Mouse (Mus musculus): ENCODE data around the gene Akr1b10.
"Not testable (repeated sequence)": the region's sequence is repeated elsewhere in the genome, so short reads cannot be mapped to it uniquely, and the experiment has no call there.

Gene Akr1b10

GRCm38 (mm10) chr6:34373841-34374240 is 10.2 kb upstream of the Akr1b10 start:
- peak; percentile 33 to 40 for DNase-seq

DNA sequence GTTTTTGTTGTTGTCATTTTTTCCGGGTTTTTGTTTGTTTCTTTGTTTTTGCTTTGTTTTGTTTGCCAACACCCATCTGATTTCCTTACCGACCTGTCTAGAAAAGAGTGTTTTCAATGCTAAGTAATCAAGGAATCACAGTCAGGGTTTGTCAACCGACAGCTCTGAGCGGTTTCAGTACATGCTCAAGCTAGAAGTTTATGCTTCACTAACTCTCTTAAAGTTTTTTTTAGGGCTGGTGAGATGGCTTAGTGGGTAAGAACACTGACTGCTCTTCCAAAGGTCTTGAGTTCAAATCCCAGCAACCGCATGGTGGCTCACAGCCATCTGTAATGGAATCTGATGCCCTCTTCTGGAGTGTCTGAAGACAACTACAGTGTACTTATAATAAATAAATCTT is 8.1 kb upstream of the Akr1b10 start:
- not testable (repeated sequence) for DNase-seq

DNA sequence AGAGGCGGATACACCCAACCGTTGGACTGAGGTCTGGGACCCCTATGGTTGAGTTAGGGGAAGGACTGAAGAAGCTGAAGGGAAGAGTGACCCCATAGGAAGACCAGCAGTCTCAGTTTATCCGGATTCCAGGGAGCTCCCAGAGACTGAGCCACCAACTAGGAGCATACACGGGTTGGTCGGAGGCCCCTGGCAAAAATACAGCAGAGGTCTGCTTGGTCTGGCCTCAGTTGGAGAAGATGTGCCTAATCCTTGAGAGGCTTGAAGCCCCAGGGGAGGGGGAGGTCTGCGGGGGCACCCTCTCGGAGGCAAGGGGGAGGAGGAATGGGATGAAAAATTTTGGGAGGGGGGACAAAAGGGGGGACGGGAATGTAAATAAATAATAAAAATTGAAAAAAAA is 617 bp upstream of the Akr1b10 start:
- DNase-seq: no peak

- DNase-seq: peak; percentile 34 to 44
Observed at GRCm38 (mm10) chr6:34384701-34385370, 818 bp downstream of the Akr1b10 start.

GRCm38 (mm10) chr6:34388420-34389156 is 4.6 kb downstream of the Akr1b10 start:
- DNase-seq: no peak

- no peak for DNase-seq
Observed at GRCm38 (mm10) chr6:34395897-34396296, 11.9 kb downstream of the Akr1b10 start.

DNA sequence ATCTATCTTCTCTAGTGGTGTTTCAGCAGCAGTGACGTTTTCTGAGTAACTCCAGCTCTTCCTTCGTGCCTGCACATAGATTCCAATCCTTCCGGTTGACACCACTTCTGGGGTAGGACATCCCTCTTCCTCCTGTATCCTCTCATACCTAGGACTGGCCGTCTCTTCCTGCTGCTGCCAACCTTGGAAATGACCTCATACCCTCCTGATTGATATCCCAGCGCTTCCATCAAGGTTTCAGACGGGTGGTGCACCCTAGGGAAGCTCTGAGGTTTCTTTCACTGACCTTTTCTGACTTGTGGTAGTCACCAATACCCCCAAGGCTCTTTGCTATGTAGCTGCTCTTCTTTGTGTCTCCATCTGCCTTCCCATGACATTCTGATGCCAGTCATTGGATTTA is 14.4 kb downstream of the Akr1b10 start:
- DNase-seq: no peak

DNA sequence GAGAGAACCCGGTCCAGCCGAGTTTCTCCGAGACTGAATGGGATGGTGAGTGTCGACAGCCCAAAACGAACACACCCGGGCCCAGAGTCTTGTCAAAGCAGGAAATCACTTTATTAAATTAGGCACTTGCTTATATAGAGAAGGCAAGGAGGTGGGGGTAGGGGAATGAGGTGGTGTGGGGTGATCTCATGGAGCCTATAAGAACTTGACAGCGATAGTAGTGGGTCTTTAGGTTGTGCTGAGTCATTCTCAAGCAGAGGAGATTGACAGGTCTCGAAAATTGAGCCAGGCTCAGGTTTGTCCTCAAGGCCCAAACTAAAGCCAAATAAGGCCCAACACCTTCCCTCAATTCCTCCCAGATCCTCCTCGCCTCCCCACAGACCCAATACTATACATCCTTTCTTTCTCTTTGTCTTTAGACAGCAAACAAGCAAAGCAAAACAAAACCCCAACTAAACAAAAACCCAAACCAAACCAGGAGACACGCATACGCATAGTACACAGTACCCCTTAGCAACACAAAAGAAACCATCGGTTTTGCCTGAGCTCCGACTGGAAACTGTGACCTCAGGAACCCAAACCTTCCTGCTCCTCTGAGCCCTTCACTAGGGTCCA is 15.7 kb downstream of the Akr1b10 start:
- DNase-seq: no peak

DNA sequence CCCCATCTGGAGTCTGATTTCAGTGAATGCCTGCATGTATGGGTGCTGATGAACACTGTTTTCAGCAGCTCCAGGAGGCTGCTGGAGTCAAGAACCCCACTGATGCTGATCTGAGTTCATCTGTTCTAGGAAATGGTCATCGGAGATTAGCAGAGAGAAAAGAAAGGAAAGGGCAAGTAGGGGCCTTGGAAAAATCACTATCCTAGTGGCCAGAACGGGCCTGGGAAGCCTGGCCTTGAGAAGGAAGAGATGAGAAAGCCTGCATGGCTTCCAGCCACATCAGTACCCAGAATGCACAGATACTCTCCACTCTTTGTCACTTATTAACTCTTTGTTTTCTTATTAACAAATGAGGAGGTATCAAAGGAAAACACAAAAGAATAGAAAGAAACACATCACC is 16.7 kb downstream of the Akr1b10 start:
- DNase-seq: no peak

GRCm38 (mm10) chr6:34406746-34407145 is 22.7 kb downstream of the Akr1b10 start:
- DNase-seq: no peak

DNA sequence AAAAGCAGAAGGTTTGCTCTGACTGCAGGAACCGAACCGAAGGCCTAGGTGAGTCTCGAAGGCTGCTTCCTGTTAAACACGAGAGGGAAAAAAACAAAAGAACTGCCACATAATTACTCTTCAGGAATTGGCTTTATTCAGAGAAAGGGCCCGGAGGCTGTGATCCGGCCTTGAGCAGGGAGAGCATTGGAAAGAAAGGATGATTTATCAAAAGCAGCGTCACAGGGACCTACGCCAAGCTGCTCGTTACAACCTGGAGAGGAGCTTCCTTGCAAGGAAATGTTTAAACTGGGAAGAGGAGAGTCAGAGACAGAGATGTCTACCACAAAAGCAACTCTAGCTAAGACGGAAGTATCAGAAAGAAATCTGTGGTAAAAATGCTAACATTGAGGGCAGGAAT is 23.4 kb downstream of the Akr1b10 start:
- no peak for DNase-seq

DNA sequence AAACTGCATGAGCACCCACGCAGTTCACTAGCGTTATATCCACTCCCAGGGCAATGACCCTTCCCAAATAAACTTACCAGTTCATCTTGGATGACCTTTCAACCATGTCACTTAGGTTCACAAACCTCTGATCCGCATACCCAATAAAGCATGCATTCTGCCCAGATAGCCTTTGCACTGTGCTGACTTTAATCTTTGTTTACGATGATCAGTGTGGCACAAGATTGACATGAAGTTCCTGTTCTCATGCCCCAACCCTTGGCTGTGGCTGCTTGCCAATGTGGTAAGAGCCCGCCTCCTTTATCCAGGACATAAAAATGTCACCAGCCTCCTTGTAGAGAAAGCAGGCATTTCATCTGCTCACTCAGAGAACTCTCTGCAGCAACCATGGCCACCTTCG is 28.0 kb downstream of the Akr1b10 start, which contains the start of gene Akr1b7:
TSS of gene Akr1b7 (plus strand) at position 312 of the 400 bp plus-strand sequence.
- DNase-seq: no peak

GRCm38 (mm10) chr6:34412688-34413087 is 28.7 kb downstream of the Akr1b10 start:
- DNase-seq: no peak

DNA sequence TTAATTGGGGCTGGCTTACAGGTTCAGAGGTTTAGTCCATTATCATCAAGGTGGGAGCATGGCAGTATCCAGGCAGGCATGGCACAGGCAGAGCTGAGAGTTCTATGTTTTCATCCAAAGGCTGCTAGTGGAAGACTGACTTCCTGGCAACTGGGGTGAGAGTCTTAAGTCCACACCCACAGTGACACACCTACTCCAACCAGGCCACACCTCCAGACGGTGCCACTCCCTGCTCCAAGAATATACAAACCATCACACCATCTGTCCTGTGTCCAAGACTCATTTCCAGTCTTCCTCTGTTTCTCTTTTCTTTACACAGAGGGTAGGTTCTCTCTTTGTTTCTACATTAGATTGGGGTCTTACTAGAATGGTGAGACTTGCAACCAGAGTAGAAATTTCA is 29.4 kb downstream of the Akr1b10 start:
- not testable (repeated sequence) for DNase-seq

DNA sequence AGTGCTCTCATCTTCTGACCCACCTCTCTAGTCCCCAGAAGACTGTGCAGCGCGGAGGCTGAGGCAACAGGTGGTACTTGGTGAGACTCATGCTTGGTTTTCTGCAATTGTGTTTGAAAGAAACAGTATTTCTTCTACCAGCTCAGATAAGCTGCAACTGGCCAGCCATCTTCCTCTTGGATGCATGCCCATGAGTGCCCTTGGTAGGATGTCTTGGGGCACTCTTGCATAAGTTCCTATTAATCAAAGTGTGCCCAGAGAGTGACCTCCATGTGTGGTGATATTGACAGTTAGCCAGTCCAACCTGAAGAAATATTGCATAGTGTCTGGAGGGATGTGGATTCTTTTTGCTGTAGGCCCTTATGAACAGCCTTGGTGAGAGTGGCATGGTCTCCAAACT is 32.5 kb downstream of the Akr1b10 start:
- no peak for DNase-seq

DNA sequence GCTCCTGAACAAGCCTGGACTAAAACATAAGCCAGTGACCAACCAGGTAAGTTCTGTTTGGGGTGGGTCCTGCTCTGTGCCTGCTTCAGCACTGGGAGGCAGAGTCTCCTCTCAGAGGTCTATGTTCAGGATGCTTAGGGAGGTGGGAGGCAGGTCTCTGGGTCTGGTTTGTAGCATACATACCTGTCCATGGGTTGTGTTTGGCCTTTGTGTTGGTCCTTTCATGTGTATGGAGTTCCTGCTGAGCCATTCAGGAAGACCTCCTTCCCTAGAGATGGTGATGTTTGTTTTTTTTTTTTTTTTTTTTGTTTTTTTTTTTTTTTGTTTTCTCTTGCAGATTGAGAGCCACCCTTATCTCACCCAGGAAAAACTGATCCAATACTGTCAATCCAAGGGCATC is 35.1 kb downstream of the Akr1b10 start:
- DNase-seq: no peak

DNA sequence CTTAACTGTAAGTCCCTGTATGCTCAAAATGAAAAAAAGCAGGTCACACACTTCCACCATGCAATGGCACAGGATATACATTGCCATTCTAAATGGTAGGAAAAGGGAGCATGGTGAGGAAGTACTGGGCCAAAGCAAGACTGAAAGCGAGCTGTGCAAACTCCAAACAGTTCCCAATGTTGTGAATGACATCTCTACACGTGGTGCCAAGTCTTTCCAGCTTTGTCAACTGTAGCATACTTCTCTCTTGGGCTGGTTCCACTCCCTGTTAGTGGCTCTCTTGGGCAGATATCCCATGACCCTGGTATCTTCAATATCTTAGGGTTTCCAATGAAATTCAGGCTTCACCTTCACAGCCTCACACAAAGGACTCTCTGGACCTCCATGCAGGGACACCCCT is 55.0 kb downstream of the Akr1b10 start:
- DNase-seq: no peak

- DNase-seq: no peak
Observed at GRCm38 (mm10) chr6:34441556-34442257, 57.7 kb downstream of the Akr1b10 start.

DNA sequence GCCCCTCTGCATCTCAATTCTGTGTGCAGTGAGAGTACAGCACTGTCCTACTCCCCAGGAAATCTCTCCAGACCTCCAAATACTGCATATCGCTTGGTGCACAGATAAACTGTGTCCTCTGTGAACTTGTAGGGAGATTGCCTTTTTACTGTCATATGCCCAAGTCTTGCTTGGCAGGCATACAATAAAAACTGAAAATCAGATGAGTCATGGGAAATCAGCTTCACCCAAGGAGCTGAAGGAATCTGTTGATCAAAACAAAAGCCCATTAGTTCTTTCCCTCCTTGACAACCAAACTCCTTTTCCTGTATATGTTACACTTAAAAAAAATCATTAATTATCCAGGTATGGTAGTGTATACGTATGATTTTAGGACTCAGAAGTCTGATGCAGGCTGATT is 59.8 kb downstream of the Akr1b10 start:
- no peak for DNase-seq

Measured in B cell, adult 2 months (primary cell).